ENCODE assay signal across 28 mouse cellular contexts in genomic region chr15:75318584-75318983, GRCm38 (mm10). TPM values are rescaled to one million over a fixed set of nuclear protein-coding genes. Genes with fewer than 3 reads are reported as not detected.
"Had no signal": no experiment of that assay in that cellular context is flagged by ENCODE, and none has a peak within 500 bp of the region (broad histone marks: within the 10 kb centered on the region; RNA-seq: fewer than 3 reads in every experiment).

No protein-coding gene starts in this region.

- H3K9me3 ChIP-seq: intestine, embryonic 15.5 days; limb, embryonic 10.5 days had no signal

- DNase-seq: gastrocnemius, postnatal 14 days; gastrocnemius, postnatal 36 days; heart, adult 2 months; heart, postnatal 10 days; heart, postnatal 4 days; kidney, adult 18-20 months; kidney, adult 8-10 months; kidney, postnatal 10 days; kidney, postnatal 25 days; kidney, postnatal 4 days; liver had no signal

- H3K27me3 ChIP-seq: heart, embryonic 12.5 days; hindbrain, embryonic 12.5 days; intestine, embryonic 15.5 days; limb, embryonic 12.5 days; liver, embryonic 12.5 days had no signal

- H3K9ac ChIP-seq: heart, embryonic 12.5 days; hindbrain, embryonic 12.5 days; hindbrain, embryonic 14.5 days; intestine, embryonic 15.5 days; limb, embryonic 12.5 days; liver, embryonic 12.5 days had no signal

- H3K4me1 ChIP-seq: heart, embryonic 12.5 days; hindbrain, embryonic 10.5 days; hindbrain, embryonic 12.5 days; intestine, embryonic 15.5 days; limb, embryonic 10.5 days; limb, embryonic 12.5 days; liver, embryonic 12.5 days had no signal

- H3K27ac ChIP-seq: heart, adult 2 months; hindbrain, embryonic 10.5 days; hindbrain, embryonic 12.5 days; hindbrain, embryonic 14.5 days; intestine, embryonic 15.5 days; layer of hippocampus, adult 2 months; left cerebral cortex, adult 2 months; limb, embryonic 10.5 days; limb, embryonic 12.5 days; liver, embryonic 12.5 days had no signal

- H3K36me3 ChIP-seq: heart, embryonic 12.5 days; hindbrain, embryonic 10.5 days; hindbrain, embryonic 12.5 days; intestine, embryonic 15.5 days; limb, embryonic 10.5 days; limb, embryonic 12.5 days; liver, embryonic 12.5 days had no signal

- H3K4me3 ChIP-seq: heart, adult 2 months; heart, embryonic 12.5 days; hindbrain, embryonic 10.5 days; hindbrain, embryonic 12.5 days; intestine, embryonic 15.5 days; layer of hippocampus, adult 2 months; left cerebral cortex, adult 2 months; limb, embryonic 10.5 days; limb, embryonic 12.5 days; liver, embryonic 12.5 days had no signal

- H3K4me2 ChIP-seq: heart, embryonic 12.5 days; hindbrain, embryonic 12.5 days; hindbrain, embryonic 14.5 days; intestine, embryonic 15.5 days; limb, embryonic 12.5 days; liver, embryonic 12.5 days had no signal

- ATAC-seq: hindbrain, embryonic 16.5 days; inflammation-experienced regulatory T-cells, adult 6 months; intestine, embryonic 15.5 days; intestine, postnatal 0 days; liver, embryonic 12.5 days had no signal

RNA-seq across cellular contexts. Expression of gene Ly6f, which starts 50.4 kb away (rescaled TPM):
- polyA plus RNA-seq: heart, adult 2 months; heart, embryonic 12.5 days; heart, embryonic 14.5 days; heart, embryonic 16.5 days; hindbrain, embryonic 10.5 days; hindbrain, embryonic 12.5 days; hindbrain, embryonic 14.5 days; hindbrain, embryonic 16.5 days; inflammation-experienced regulatory T-cells, adult 6 months; kidney, embryonic 14.5 days; limb, embryonic 12.5 days; limb, embryonic 14.5 days had no signal
